Mouse (Mus musculus) gastrocnemius, adult 2 months (tissue): ENCODE results near the gene Dtx3. TPM values are rescaled to one million over a fixed set of nuclear protein-coding genes. Genes with fewer than 3 reads are reported as not detected.
A peak's percentile ranks its signal among the peaks of the same experiment; 100 is the strongest.
"Not testable (repeated sequence)": the region's sequence is repeated elsewhere in the genome, so short reads cannot be mapped to it uniquely, and the experiment has no call there.

Experiments
- DNase-seq: peaks from one replicate; pipeline ENCODE4 v3.0.0; 2022
- H3K27ac ChIP-seq: fragments of 200-600 bp; 2 replicates; pipeline ENCODE4 v1.8.1; 2022; ENCODE audit warnings: mild to moderate bottlenecking
- H3K4me3 ChIP-seq: fragments of 200-600 bp; 2 replicates; pipeline ENCODE4 v1.8.1; 2022; ENCODE audit warnings: mild to moderate bottlenecking, moderate library complexity
- CTCF ChIP-seq: fragments of 200-600 bp; IDR thresholded peaks from 2 replicates; pipeline ENCODE4 v1.8.1; 2022; ENCODE audit warnings: antibody characterized with exemption, mild to moderate bottlenecking, moderate library complexity
- intact Hi-C: fragments of 180-260 bp; cut with DNase I; formaldehyde crosslinking; loops from one replicate; pipeline ENCODE4 v1.15.1; 2025
- total RNA-seq, 2 experiments: library from RNA; stranded (reverse); gene quantifications; 2 replicates each; pipeline ENCODE4 v1.2.3; 2021

The Dtx3 gene
- total RNA-seq, 2 experiments from 2014 or later, result 20.8 to 25.6 TPM

GRCm38 (mm10) chr10:127166771-127167613 lies 28.5 kb downstream of the Dtx3 start:
- DNase-seq, result no peak
- intact Hi-C loops, result loop anchor here (5.0 kb wide), 1 partner anchor 45 kb away; the partner anchor contains the start of gene Os9
- no peak for TF ChIP-seq CTCF
- H3K27ac ChIP-seq, result no peak overlapping the region
- peak overlapping the region; percentile 82; the same call in 1 of the 2 replicates for H3K4me3 ChIP-seq

- peak overlapping the region; percentile 75; the same call in 1 of the 2 replicates for H3K27ac ChIP-seq
- TF ChIP-seq CTCF, result no peak
- peak overlapping the region; percentile 82 for H3K4me3 ChIP-seq
- no peak for DNase-seq
- intact Hi-C loops, result loop anchor here (5.0 kb wide), 1 partner anchor 44 kb away; the partner anchor contains the start of gene Os9
These were observed 29.2 kb downstream of the Dtx3 start for GRCm38 (mm10) chr10:127166404-127166715.

- TF ChIP-seq CTCF, result no peak
- H3K4me3 ChIP-seq, result peak overlapping the region; percentile 82
- DNase-seq, result peak; percentile 33
- intact Hi-C loops, result loop anchor here (5.0 kb wide), 1 partner anchor 44 kb away; the partner anchor contains the start of gene Os9
- peak overlapping the region; percentile 75 for H3K27ac ChIP-seq
These were observed 29.7 kb downstream of the Dtx3 start for GRCm38 (mm10) chr10:127165654-127166403.

GRCm38 (mm10) chr10:127165354-127165653 lies 30.2 kb downstream of the Dtx3 start:
- peak overlapping the region; percentile 75 for H3K27ac ChIP-seq
- DNase-seq, result no peak
- no peak for TF ChIP-seq CTCF
- intact Hi-C loops, result loop anchor here (5.0 kb wide), 1 partner anchor 43 kb away; the partner anchor contains the start of gene Os9
- peak overlapping the region; percentile 82 for H3K4me3 ChIP-seq

DNA sequence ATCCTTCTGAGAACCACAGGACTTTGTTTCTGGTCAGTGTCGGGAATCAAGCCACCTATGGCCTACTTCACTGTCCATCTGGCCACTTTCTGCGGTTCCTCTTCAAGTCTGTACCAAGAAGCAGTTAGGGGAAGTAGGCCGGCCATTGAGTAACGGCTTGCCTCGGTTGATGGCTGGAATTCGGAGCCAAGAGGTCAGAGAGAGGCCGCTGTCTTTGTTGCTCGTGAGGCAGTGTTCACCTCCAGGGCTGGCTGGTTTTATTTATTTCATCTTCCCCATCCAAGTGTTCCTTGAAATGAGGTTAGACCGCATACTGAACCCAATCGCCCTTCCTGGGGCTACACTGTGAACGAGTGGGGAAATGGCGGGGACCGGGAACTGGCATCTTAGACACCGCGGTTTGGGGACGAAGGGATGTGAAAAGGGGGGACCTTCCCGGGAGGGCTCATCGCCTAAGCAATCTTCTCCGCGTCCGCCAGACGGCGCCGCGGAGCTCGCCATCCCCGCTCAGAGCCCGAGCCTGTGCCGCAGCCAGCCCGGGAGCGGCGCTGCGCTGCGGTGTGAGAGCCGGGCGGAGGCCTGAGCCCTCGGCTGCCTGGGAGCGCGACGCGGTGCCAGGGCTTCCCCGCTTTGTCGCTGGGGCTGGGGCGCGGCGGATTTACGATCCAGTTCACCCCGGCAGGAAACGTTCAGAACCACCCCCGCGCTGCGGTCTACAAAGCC lies 30.7 kb downstream of the Dtx3 start, which contains the start of gene B4galnt1:
TSS of gene B4galnt1 (plus strand) at position 595 of the 723 bp plus-strand sequence.
- peak within 1 kb of the TSS; percentile 75 for H3K27ac ChIP-seq
- intact Hi-C loops, result loop anchor here (5.0 kb wide), 1 partner anchor 42 kb away; the partner anchor contains the start of gene Os9
- peak; percentile 81 for DNase-seq

GRCm38 (mm10) chr10:127164190-127164589 lies 31.3 kb downstream of the Dtx3 start:
- DNase-seq, result no peak
- no peak overlapping the region for H3K4me3 ChIP-seq
- intact Hi-C loops, result no loop called here
- no peak overlapping the region for H3K27ac ChIP-seq
- no peak for TF ChIP-seq CTCF

More for the DNA sequence above, 30.7 kb downstream of the Dtx3 start, which contains the start of gene B4galnt1:
- peak within 1 kb of the TSS; percentile 82 for H3K4me3 ChIP-seq
- peak; percentile 92 for TF ChIP-seq CTCF

GRCm38 (mm10) chr10:127162771-127163261 lies 32.7 kb downstream of the Dtx3 start:
- H3K27ac ChIP-seq, DNase-seq, H3K4me3 ChIP-seq, intact Hi-C loops: not testable (repeated sequence)

- TF ChIP-seq CTCF, result no peak
- intact Hi-C loops, result no loop called here
These were observed 34.8 kb downstream of the Dtx3 start for GRCm38 (mm10) chr10:127160728-127161127.

DNA sequence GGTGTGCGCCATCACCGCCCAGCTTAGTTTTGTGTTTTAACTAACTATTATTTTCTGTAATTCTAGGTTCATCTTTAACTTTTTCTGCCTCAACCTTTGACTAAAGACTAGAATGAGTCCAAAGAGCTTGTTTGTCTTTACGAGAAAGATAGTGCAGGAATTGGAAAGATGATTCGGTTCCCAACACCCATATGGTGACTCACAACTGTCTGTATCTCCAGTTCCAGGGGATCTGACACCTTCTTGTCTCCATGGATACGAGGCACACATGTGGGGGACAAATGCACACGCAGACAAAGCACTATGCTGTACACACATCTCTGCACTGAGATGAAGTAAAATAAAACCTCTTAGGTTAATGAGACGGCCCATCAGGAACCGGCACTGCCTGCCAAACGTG lies 35.4 kb downstream of the Dtx3 start:
- H3K27ac ChIP-seq, result no peak overlapping the region
- intact Hi-C loops, result no loop called here
- no peak for DNase-seq
- H3K4me3 ChIP-seq, result no peak overlapping the region
- no peak for TF ChIP-seq CTCF

More at GRCm38 (mm10) chr10:127160728-127161127, 34.8 kb downstream of the Dtx3 start:
- Histone ChIP-seq H3K4me3 (no peak overlapping the region), H3K27ac (no peak overlapping the region)
- no peak for DNase-seq

GRCm38 (mm10) chr10:127158471-127158870 lies 37.1 kb downstream of the Dtx3 start:
- H3K4me3 ChIP-seq, result no peak overlapping the region
- intact Hi-C loops, result no loop called here
- H3K27ac ChIP-seq, result no peak overlapping the region
- no peak for DNase-seq
- TF ChIP-seq CTCF, result no peak

- no peak for TF ChIP-seq CTCF
- no peak overlapping the region for H3K27ac ChIP-seq
- intact Hi-C loops, result no loop called here
- DNase-seq, result no peak
- no peak overlapping the region for H3K4me3 ChIP-seq
These were observed 39.0 kb downstream of the Dtx3 start for GRCm38 (mm10) chr10:127156511-127156910.

DNA sequence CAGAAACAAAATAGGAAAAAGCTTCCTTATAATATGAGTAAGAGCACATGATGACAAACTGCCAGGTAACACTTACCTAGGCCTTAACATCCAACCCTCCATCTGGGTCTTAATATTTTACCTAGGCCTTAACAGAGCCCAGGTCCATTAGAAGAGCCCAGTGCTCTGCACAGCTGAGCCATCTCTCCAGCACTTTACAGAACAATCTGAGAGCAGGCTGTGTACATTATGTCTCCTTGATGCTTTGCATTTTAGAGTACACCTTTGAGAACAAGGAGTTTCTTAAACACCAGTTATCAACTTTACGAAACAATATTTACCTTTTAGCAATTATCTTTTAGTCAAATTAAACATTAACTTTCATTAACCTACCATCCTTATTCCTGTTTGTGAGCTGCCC lies 39.4 kb downstream of the Dtx3 start:
- DNase-seq, result no peak
- intact Hi-C loops, result no loop called here
- Histone ChIP-seq H3K27ac (no peak overlapping the region), H3K4me3 (no peak overlapping the region)
- TF ChIP-seq CTCF, result no peak
